Mouse (Mus musculus) small intestine, adult 2 months (tissue): Measurements from ENCODE around the gene Reep3.

ENCODE experiments used
- CTCF ChIP-seq: fragments of 200-500 bp; IDR thresholded peaks from 2 replicates; pipeline ENCODE4 v1.5.1; 2012; ENCODE audit warnings: low read depth, mild to moderate bottlenecking, control low read depth, inconsistent platforms, low read length, moderate library complexity, mixed read lengths; ENCODE audit not compliant: insufficient replicate concordance, insufficient read length; ENCODE audit errors: extremely low read depth
- POLR2A ChIP-seq: fragments of 200-500 bp; IDR thresholded peaks from 2 replicates; pipeline ENCODE4 v1.6.1; 2012; ENCODE audit warnings: low read depth, mild to moderate bottlenecking, control low read depth, inconsistent platforms, low read length, moderate library complexity

- TF ChIP-seq CTCF (no peak), POLR2A (no peak)
Measured at GRCm38 (mm10) chr10:67057208-67057607, 39.5 kb downstream of the Reep3 start.
